Mouse (Mus musculus) heart, postnatal 14 days (tissue): ENCODE results near the gene Tgm3. TPM values are rescaled to one million over a fixed set of nuclear protein-coding genes. Genes with fewer than 3 reads are reported as not detected.

Source experiments
- DNase-seq, 2 experiments: peaks; one replicate each; pipeline ENCODE4 v3.0.0; 2021 to 2022
- intact Hi-C: fragments of 180-260 bp; cut with DNase I; formaldehyde crosslinking; loops from one replicate; pipeline ENCODE4 v1.15.1; 2025
- long read RNA-seq, 2 experiments: library from polyadenylated mRNA; stranded (forward); transcript quantifications; one replicate each; pipeline ENCODE4 v2.0.0; 2021
- total RNA-seq, 2 experiments: library from RNA; stranded (reverse); gene quantifications; 2 replicates each; pipeline ENCODE4 v1.2.3; 2021

Gene Tgm3
- total RNA-seq: under 1 TPM; 0.05 to 0.10 TPM
- long read RNA-seq, experiment 1: 0 reads
- long read RNA-seq, experiment 2: 0 reads

- intact Hi-C loops: no loop called here
- no peak for DNase-seq
These were observed at the start of gene Tgm3 for GRCm38 (mm10) chr2:130012026-130012425. Gene Tgm3 (plus strand): TSS chr2:130012349.

- intact Hi-C loops: no loop called here
- DNase-seq: no peak
These were observed 31.5 kb upstream of the Tgm3 start for GRCm38 (mm10) chr2:129980608-129981007.

- intact Hi-C loops: no loop called here
These were observed 24.6 kb upstream of the Tgm3 start for GRCm38 (mm10) chr2:129987527-129988045.

GRCm38 (mm10) chr2:129989646-129990045 is 22.5 kb upstream of the Tgm3 start:
- intact Hi-C loops: no loop called here
- no peak for DNase-seq

More at GRCm38 (mm10) chr2:129987527-129988045, 24.6 kb upstream of the Tgm3 start:
- no peak for DNase-seq

- DNase-seq: no peak
- intact Hi-C loops: no loop called here
These were observed 17.7 kb upstream of the Tgm3 start for GRCm38 (mm10) chr2:129994468-129994867.

- DNase-seq: no peak
- intact Hi-C loops: no loop called here
These were observed 13.7 kb upstream of the Tgm3 start for GRCm38 (mm10) chr2:129998476-129998875.

- DNase-seq: no peak
- intact Hi-C loops: no loop called here
These were observed 12.9 kb upstream of the Tgm3 start for GRCm38 (mm10) chr2:129999296-129999695.

- DNase-seq: no peak
- intact Hi-C loops: no loop called here
These were observed 11.5 kb upstream of the Tgm3 start for GRCm38 (mm10) chr2:130000601-130001000.

- intact Hi-C loops: no loop called here
- DNase-seq: no peak
These were observed 8.1 kb upstream of the Tgm3 start for GRCm38 (mm10) chr2:130004046-130004445.

- intact Hi-C loops: no loop called here
- DNase-seq: no peak
These were observed 2.8 kb upstream of the Tgm3 start for GRCm38 (mm10) chr2:130009371-130009770.

- intact Hi-C loops: no loop called here
- no peak for DNase-seq
These were observed 1.5 kb downstream of the Tgm3 start for GRCm38 (mm10) chr2:130013646-130014045.

GRCm38 (mm10) chr2:130015196-130015595 is 3.0 kb downstream of the Tgm3 start:
- intact Hi-C loops: no loop called here
- DNase-seq: no peak

GRCm38 (mm10) chr2:130018084-130018483 is 5.9 kb downstream of the Tgm3 start:
- DNase-seq: no peak
- intact Hi-C loops: no loop called here

- intact Hi-C loops: no loop called here
- peak; percentile 31 to 49 for DNase-seq
These were observed 15.7 kb downstream of the Tgm3 start for GRCm38 (mm10) chr2:130027890-130028289.

- intact Hi-C loops: no loop called here
- DNase-seq: no peak
These were observed 17.7 kb downstream of the Tgm3 start for GRCm38 (mm10) chr2:130029826-130030225.

- intact Hi-C loops: no loop called here
- DNase-seq: no peak
These were observed 20.5 kb downstream of the Tgm3 start for GRCm38 (mm10) chr2:130032661-130033060.

- DNase-seq: no peak
- intact Hi-C loops: no loop called here
These were observed 24.7 kb downstream of the Tgm3 start for GRCm38 (mm10) chr2:130036846-130037245.

GRCm38 (mm10) chr2:130038971-130039370 is 26.8 kb downstream of the Tgm3 start:
- intact Hi-C loops: no loop called here

GRCm38 (mm10) chr2:130040190-130040886 is 28.2 kb downstream of the Tgm3 start:
- DNase-seq: no peak
- intact Hi-C loops: no loop called here

More at GRCm38 (mm10) chr2:130038971-130039370, 26.8 kb downstream of the Tgm3 start:
- no peak for DNase-seq

- intact Hi-C loops: no loop called here
- no peak for DNase-seq
These were observed 31.7 kb downstream of the Tgm3 start for GRCm38 (mm10) chr2:130043835-130044234.

GRCm38 (mm10) chr2:130047923-130048440 is 35.8 kb downstream of the Tgm3 start:
- intact Hi-C loops: no loop called here

GRCm38 (mm10) chr2:130048792-130049191 is 36.6 kb downstream of the Tgm3 start:
- no peak for DNase-seq
- intact Hi-C loops: no loop called here

More at GRCm38 (mm10) chr2:130047923-130048440, 35.8 kb downstream of the Tgm3 start:
- no peak for DNase-seq
